Mouse (Mus musculus) thymus, postnatal 0 days (tissue): ENCODE measurements around the gene Awat2. TPM values are rescaled to one million over a fixed set of nuclear protein-coding genes. Genes with fewer than 3 reads are reported as not detected.
"Not testable (repeated sequence)": the region's sequence is repeated elsewhere in the genome, so short reads cannot be mapped to it uniquely, and the experiment has no call there.

ENCODE experiments used
- DNase-seq: peaks from one replicate; pipeline ENCODE4 v3.0.0-alpha.2; 2015; ENCODE audit warnings: low spot score
- microRNA counts: library from miRNA; unstranded; fragments of <30 nt; microRNA quantifications from one replicate; lab custom pipeline; 2015
- microRNA-seq: library from miRNA; unstranded; fragments of <30 nt; microRNA quantifications from one replicate; pipeline ENCODE4, GENCODE M21; 2016; ENCODE audit warnings: borderline number of aligned reads
- polyA plus RNA-seq: library from polyadenylated mRNA; unstranded; fragments of >200 nt; fragmentation: Nextera tagmentation; extraction: Ambion mirVana; gene quantifications from 2 replicates; pipeline ENCODE4 v1.2.1, GENCODE M21; 2015

Gene Awat2
- polyA plus RNA-seq = 0.40 and 0.63 TPM in 2 replicates

DNA sequence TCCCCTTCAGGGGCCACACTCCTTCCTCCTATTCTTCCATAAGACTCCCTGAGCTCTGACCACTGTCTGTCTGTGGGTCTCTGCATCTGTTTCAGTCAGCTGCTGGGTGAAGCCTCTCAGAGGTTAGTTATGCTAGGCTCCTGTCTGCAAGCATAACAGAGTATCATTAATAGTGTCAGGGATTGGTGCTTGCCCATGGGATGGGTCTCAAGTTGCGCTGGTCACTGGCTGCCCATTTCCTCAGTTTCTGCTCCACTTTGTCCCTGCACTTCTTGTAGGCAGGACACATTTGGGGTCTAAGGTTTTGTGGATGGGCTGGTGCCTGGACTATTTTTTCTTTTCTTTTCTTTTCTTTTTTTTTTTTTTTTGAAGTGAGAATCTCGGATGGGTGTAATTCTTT is at the start of gene Awat2:
Gene Awat2 (minus strand): TSS at position 101 of the 400 bp plus-strand sequence.
- DNase-seq = not testable (repeated sequence)

DNA sequence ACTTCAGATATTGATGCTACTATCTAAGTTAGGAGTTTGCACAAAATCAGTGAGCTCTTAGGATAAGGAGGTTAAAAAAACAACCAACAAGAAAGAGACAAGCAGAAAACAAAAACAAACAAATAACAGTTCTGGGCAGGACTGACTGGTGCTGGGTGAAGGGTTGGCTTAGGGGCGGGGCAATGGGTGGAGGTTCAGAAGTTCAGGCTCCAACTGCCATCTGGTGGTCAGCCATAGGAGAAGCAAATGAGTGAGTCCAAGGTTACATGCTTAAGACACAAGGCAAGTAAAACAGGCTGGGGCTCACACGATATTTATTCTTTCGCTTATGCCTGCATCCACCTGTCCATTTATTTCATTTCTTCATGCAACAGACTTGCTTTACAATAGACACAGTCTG is 37.8 kb upstream of the Awat2 start:
- peak; percentile 61 for DNase-seq

DNA sequence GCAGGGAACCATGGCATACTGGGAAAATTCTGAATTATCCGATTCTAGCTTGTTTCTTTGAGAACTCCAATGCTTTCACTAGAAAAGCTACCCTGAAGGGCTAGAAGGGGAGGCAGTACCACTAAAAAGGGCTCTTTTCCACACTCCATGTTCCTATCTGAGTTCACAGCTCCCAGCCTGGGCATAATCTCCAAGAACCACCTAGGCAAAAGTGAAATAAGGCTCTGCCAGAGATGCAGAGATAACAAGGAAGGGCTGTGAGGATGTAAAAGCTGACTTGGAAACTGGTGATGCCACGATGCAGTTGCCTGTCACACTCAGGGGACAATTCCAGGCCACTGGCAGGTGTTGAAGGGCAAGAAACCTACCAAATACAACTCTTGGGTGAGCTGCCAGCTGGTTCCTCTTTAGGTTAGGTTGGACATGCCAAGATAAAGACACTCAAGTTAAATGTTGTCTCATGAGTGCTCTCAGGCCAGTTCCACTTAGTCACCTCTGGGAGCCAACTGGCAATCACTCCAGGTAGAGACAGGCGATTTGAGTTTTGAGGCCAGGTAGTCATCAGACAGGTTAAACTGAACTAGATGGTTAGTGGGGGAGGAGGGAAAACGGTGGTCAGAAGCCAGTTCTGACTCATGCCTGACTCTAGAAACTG is 33.2 kb upstream of the Awat2 start:
- no peak for DNase-seq

DNA sequence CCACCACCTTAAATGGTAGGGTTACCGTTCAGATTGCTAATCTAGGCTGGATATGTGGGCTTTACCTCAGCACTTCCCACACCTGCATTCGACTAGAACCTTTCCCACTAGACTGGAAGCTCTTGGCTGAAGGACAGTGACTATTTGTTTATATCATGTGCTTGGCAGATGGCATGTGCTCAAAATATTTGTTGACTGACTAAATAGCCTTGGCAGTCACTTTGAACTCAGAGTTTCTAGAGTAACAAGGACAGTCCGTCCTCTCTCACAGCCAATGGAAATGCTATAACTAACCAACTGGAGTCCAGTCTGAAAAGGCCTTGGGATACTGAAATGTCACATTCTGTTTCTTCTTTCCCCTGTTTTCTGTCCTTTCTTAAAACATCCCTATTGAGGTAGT is 29.0 kb upstream of the Awat2 start:
- no peak for DNase-seq

DNA sequence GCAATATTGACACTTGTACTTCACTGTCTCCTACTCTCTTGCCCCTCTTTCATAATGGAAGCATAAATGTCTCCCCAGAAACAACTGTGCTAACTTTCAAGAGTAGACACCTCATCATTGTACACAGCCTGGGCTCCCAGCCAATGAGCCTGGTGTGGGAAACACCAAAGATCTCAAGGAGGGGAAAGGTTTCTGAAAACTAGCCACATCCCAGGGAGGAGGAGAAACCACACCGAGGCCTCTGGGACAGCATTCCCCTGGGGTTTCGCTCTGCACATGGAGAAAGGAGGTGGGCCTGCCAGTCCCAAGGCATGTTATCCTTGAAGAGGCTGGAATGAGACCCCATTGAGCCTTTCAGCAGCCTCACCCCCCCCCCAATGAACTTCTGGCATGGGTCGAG is 27.6 kb upstream of the Awat2 start:
- DNase-seq = no peak

DNA sequence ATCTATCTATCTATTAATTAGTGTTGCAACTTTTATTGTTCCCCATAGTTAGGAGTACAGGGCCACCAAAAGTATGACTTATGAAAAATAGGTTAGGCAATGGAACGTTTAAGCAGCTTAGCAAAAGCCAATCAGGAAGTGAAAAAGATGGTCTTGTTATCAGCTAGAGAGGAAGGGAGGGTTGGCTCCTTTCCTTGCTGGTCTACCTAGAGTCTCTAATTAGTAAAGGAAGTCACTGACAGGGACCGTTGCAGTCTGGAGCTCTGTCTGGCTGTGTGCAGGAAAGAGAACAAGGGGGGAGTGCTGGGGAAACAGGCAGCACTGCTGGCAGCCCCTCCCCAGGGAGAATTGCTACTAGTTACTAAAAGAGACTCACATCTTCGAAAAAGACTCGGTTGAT is 25.5 kb upstream of the Awat2 start:
- no peak for DNase-seq

DNA sequence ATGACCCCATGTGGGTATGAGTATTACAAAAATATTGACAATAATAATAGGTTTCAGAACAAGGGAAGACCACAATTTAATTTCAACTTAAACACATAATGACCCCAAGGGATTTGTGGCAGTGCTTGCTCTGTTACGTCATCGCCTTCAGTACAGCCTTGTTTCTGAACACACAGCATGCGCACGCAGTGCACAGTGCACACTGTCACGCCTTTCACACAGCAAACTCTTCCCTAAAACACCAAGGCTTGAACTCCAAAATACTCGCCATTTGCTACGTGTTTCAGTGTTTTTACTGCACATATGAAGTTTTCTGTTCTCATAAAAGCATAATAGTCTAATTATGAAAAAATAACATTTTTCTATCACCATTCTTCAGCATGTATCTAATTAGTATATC is 1.0 kb upstream of the Awat2 start:
- no peak for DNase-seq

DNA sequence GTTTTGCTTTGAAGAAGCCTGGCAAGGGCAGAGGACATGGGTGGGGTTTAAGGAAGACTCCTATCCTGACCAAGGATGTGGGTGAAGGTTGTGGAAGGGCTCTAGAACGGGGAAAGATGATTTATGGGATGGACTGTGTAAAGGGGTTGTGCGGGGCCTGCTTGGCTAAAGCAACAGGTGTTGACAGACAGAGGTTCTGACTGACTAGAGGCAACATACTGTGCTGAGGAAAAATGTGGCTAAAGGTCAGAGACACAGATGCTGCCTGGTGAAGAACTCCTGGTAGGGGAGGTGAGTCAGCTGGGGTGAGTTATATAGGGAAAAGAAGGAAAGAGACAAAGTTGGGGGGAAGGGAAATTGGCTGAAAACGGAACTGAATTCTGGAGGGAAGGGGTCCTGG is 10.2 kb downstream of the Awat2 start:
- DNase-seq = no peak

DNA sequence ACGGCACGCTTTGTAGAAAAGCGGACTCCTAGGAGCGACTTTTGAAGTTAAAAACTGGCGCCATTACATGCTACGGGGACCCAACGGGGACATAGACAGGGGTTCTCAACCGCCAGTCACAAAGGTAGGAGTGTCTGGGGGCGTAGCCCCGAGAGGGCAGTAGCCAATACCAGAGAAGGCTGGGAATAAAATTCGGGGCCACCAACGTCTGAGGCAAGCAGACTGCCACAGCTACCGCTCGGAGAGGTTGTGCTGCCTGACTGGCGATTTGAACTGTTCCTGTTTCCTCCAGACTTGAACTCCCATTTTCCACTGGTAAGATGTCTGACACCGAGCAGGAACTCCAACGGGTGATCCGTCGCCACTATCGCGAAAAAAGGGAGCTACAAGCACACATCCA is 13.8 kb downstream of the Awat2 start, which contains the start of gene Otud6a:
Gene Otud6a (plus strand): TSS at position 321 of the 400 bp plus-strand sequence.
- no peak for DNase-seq

DNA sequence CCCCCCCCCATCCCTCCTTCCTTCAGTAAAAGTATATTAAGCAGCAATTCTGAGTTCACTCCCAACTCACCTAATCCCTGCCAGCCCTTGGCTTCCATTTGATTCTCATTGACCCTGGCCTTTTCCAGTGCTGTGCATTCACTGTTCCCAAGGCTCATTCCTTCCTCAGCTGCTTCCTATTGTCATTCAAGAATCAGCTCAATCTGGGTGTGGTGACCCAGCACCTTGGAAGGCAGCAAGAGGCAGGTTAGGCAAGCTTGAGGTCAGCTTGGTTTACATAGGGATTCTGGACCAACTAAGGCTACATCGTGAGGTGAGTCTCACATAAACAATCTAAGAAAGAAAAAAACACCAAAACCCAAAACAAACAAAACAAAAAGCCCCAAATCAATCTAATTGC is 33.3 kb downstream of the Awat2 start:
- DNase-seq = no peak

DNA sequence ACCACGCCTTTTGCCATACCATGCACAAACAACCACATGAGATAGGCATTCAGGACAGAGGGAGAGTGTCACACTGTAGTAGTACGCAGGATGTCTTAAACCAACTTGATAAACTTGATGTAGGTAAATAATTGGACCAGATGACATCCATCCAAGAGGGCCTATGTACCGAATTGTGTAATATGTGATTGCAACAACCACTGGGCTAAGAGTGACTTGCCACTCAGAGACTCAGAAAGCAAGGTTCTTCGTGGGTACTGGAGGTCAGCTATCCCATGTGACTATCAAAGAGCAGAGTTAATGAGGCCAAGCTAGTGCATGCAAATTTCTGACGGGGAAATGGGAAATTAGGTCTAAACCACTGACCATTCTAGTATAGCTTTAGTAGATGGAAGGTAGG is 40.9 kb downstream of the Awat2 start:
- DNase-seq = no peak

DNA sequence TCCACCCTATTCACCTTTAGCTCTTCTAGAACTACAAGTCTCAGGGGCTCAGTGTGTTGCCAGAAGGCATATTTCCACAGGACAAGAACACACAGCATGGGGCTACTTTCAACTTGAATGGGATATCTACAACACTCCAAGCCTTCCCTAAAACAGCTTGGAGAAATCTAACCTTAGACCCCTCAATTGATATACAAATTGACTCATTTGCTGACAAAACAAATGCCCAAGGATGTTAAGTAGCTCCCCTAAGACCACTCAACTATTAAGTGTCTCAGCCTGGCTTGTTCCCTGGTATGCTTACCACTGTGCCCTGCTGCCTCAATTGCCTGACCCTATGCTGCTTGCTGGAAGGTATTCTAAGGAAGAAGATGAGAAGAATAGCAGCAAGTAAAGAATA is 41.6 kb downstream of the Awat2 start:
- no peak for DNase-seq

DNA sequence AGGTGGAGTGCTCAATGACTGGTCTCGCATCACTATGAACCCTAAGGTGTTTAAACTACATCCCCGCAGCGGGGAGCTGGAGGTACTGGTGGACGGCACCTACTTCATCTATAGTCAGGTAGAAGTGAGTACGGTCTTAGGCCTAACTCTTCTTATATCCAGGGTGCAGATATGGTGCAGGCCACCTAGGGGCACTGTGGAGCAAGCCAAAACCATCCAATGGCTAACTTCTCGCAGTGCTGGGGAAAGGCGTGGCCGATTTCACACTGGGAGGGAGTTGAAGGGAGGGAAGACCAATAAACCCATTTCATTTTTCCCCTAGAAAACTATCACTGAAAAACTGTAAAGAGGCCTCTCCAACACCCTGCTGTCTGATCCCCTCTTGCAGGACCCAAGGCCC is 47.5 kb downstream of the Awat2 start:
- DNase-seq = no peak

DNA sequence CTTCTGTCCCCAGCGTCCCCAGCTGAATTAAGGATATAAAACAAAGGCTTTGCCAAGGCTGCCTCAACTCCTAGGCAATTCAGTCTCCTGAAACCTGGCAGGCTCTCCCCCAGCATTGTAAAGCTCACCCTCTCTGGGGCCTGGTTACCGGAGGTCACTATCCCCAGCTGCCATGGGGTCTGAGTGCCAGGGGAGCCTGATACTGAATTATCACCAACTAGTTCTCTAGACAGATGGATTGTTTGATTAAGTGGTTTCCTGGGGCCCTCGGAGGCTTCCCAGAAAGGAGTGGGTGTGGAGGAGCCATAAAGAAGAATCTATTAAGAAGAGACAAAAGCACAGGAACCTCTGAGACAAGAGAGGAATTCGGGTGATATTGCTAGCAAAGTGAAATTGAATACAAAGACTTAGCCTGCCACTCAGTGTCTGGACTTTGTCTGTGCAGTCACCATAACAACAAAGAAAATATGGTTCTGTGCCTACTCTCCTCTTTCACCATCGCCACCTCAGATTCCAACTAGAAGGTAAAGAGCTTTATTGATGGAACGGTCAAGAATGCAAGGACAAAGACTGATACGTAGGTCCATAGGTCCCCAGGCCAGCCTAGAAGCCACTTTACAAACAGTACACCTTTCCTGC is 48.2 kb downstream of the Awat2 start:
- no peak for DNase-seq

DNA sequence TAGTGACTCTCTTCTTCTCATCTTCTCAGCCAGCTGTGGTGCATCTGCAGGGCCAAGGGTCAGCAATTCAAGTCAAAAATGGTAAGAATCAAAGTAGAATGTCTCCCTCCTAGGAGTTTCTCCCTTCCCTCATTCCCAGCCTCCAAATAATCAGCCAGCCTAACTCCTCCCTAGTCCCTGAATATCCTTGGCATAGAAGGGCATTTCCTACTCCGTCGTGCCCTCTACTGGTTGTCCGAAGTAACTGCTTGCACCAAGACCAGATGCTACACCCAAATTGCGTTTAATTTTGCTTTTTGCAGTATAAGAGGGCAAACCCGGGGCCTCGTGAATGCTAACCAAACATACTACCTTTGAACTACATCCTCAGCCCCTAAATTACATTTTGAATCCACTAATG is 50.2 kb downstream of the Awat2 start:
- DNase-seq = no peak

DNA sequence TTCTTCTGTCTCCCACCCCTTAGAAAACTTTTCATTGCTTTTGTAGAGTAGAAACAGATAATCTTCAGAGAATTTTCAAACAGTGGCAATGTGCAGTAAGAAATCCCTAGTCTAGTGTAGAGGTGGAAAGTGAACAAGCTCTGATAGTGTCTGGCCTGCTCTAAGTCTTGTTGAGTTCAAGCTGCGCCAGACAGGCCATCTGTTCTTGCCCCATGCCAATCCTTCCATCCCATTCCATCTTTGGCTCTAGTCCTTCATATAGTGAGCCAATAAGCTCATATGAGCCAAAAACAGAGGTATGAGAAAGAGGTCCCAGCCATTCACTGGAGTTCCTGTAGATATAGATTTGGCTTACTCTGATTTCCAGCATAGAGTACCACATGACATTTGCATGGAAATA is 52.6 kb downstream of the Awat2 start:
- no peak for DNase-seq

DNA sequence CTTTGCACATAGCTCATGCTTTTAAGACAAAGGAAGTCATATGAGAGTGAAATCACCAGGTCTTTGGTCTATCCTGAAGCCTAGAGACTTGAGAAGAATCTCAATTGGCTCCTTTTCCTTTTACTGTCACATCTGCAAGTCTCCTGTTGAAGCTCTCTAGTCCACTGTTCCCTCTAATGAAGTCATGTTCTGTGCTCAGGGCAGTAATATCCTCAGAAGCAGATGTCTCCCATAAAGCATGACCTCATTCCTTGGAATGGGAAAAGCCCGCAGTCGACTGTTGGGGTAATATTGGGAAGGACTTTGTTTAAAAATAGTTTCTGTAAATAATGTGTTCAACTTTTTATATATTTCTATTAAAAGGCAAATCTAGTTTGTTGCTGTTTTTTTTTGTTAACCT is 85.5 kb downstream of the Awat2 start:
- no peak for DNase-seq

MicroRNAs within 50 kb of the gene (microRNA counts, 519-probe panel; counts per million panel counts)
- 473 counts per million, percentile 71 among the panel's probes with 10 or more counts for microRNA mmu-miR-676 (lab: Ali Mortazavi, UCI)

Small RNA genes lying within 50 kb of the gene (microRNA-seq; reads per million reads assigned to microRNA genes)
- gene Mir676 = 268 reads per million, percentile 58 among the genes with 10 or more reads in this experiment

Other genes with a start within 250 kb of the Awat2 start
- not detected in 2 replicates for gene Otud6a, start 13.7 kb downstream of the Awat2 start, polyA plus RNA-seq
- gene Igbp1, start 51.6 kb upstream of the Awat2 start, polyA plus RNA-seq = 40.6 and 42.3 TPM in 2 replicates
- gene Dgat2l6, start 82.1 kb upstream of the Awat2 start, polyA plus RNA-seq = not detected in 2 replicates
- gene Awat1, start 129.5 kb upstream of the Awat2 start, polyA plus RNA-seq = 0.09 TPM in 1 of 2 replicates, not detected in the other
- 0.03 TPM in 1 of 2 replicates, not detected in the other for gene P2ry4, start 152.2 kb upstream of the Awat2 start, polyA plus RNA-seq
- not detected in 2 replicates for gene Arr3, start 162.8 kb upstream of the Awat2 start, polyA plus RNA-seq
- 21.7 and 22.0 TPM in 2 replicates for gene Kif4, start 183.0 kb upstream of the Awat2 start, polyA plus RNA-seq
- gene Pdzd11, start 183.9 kb upstream of the Awat2 start, polyA plus RNA-seq = 84.8 and 91.9 TPM in 2 replicates